Mouse (Mus musculus) layer of hippocampus, adult 8-10 months (tissue): ENCODE measurements around the gene BC067074. TPM values are rescaled to one million over a fixed set of nuclear protein-coding genes. Genes with fewer than 3 reads are reported as not detected.
"Not testable (repeated sequence)": the region's sequence is repeated elsewhere in the genome, so short reads cannot be mapped to it uniquely, and the experiment has no call there.

Source experiments
- DNase-seq, 2 experiments: peaks; one replicate each; pipeline ENCODE4 v3.0.0; 2022; ENCODE audit warnings: low spot score in 2 of 2
- total RNA-seq, 4 experiments: library from RNA; stranded (reverse); gene quantifications; 2 replicates each; pipeline ENCODE4 v1.2.4; 2022

BC067074 gene
- 1 to 10 TPM; 1.1 to 2.6 (median 1.9) TPM for total RNA-seq

GRCm38 (mm10) chr13:113292975-113293706 is at the start of gene BC067074:
BC067074 (plus strand) TSS chr13:113293159.
- DNase-seq = no peak

- DNase-seq = no peak
These were observed 47.9 kb upstream of the BC067074 start for GRCm38 (mm10) chr13:113245025-113245424.

- not testable (repeated sequence) for DNase-seq
These were observed 40.4 kb upstream of the BC067074 start for GRCm38 (mm10) chr13:113252580-113252979.

- no peak for DNase-seq
These were observed 36.2 kb upstream of the BC067074 start for GRCm38 (mm10) chr13:113256766-113257165.

GRCm38 (mm10) chr13:113257190-113257589 is 35.8 kb upstream of the BC067074 start:
- no peak for DNase-seq

GRCm38 (mm10) chr13:113259237-113259636 is 33.7 kb upstream of the BC067074 start:
- no peak for DNase-seq

- DNase-seq = peak in 1 of 2 experiments; percentile 37
These were observed 30.1 kb upstream of the BC067074 start for GRCm38 (mm10) chr13:113262822-113263221.

GRCm38 (mm10) chr13:113265257-113265656 is 27.7 kb upstream of the BC067074 start:
- peak in 1 of 2 experiments; percentile 50 for DNase-seq

- peak; percentile 42 to 78 for DNase-seq
These were observed 26.4 kb upstream of the BC067074 start for GRCm38 (mm10) chr13:113266495-113266951.

- DNase-seq = no peak
These were observed 25.8 kb upstream of the BC067074 start for GRCm38 (mm10) chr13:113267204-113267603.

- DNase-seq = peak; percentile 65 to 84
These were observed 22.9 kb upstream of the BC067074 start for GRCm38 (mm10) chr13:113269777-113270776.

GRCm38 (mm10) chr13:113271189-113271588 is 21.8 kb upstream of the BC067074 start:
- no peak for DNase-seq

GRCm38 (mm10) chr13:113287141-113287540 is 5.8 kb upstream of the BC067074 start:
- no peak for DNase-seq

- no peak for DNase-seq
These were observed 4.5 kb upstream of the BC067074 start for GRCm38 (mm10) chr13:113288210-113289197.

- no peak for DNase-seq
These were observed 3.2 kb upstream of the BC067074 start for GRCm38 (mm10) chr13:113289760-113290159.

GRCm38 (mm10) chr13:113292001-113292400 is 958 bp upstream of the BC067074 start:
- DNase-seq = no peak

- no peak for DNase-seq
These were observed 911 bp downstream of the BC067074 start for GRCm38 (mm10) chr13:113293707-113294432.

- no peak for DNase-seq
These were observed 3.0 kb downstream of the BC067074 start for GRCm38 (mm10) chr13:113295817-113296485.

- DNase-seq = no peak
These were observed 13.6 kb downstream of the BC067074 start for GRCm38 (mm10) chr13:113306581-113306980.
